Mouse (Mus musculus): ENCODE measurements around the gene Rpl10. TPM values are rescaled to one million over a fixed set of nuclear protein-coding genes. Genes with fewer than 3 reads are reported as not detected.

Rpl10 gene
- 2,430 and 2,738 TPM in 2 replicates for polyA plus RNA-seq (2012; rRNA removed)

GRCm38 (mm10) chrX:74270062-74270901 lies at the start of gene Rpl10:
Gene Rpl10 (plus strand): TSS chrX:74270812.
- peak; percentile 79 for DNase-seq (ENCODE audit: low read depth)

GRCm38 (mm10) chrX:74230038-74230437 lies 40.6 kb upstream of the Rpl10 start:
- no peak for DNase-seq (ENCODE audit: low read depth)

GRCm38 (mm10) chrX:74233196-74233595 lies 37.4 kb upstream of the Rpl10 start:
- no peak for DNase-seq (ENCODE audit: low read depth)

GRCm38 (mm10) chrX:74240332-74240731 lies 30.3 kb upstream of the Rpl10 start:
- no peak for DNase-seq (ENCODE audit: low read depth)

GRCm38 (mm10) chrX:74243396-74243795 lies 27.2 kb upstream of the Rpl10 start:
- no peak for DNase-seq (ENCODE audit: low read depth)

GRCm38 (mm10) chrX:74243807-74244206 lies 26.8 kb upstream of the Rpl10 start:
- DNase-seq (ENCODE audit: low read depth) = no peak

- DNase-seq (ENCODE audit: low read depth) = no peak
These were observed 26.0 kb upstream of the Rpl10 start for GRCm38 (mm10) chrX:74244614-74245083.

- DNase-seq (ENCODE audit: low read depth) = no peak
These were observed 25.5 kb upstream of the Rpl10 start for GRCm38 (mm10) chrX:74245107-74245506.

- DNase-seq (ENCODE audit: low read depth) = no peak
These were observed 24.9 kb upstream of the Rpl10 start for GRCm38 (mm10) chrX:74245687-74246086.

GRCm38 (mm10) chrX:74246213-74246681 lies 24.4 kb upstream of the Rpl10 start:
- no peak for DNase-seq (ENCODE audit: low read depth)

- DNase-seq (ENCODE audit: low read depth) = no peak
These were observed 23.9 kb upstream of the Rpl10 start for GRCm38 (mm10) chrX:74246693-74247092.

- no peak for DNase-seq (ENCODE audit: low read depth)
These were observed 22.0 kb upstream of the Rpl10 start for GRCm38 (mm10) chrX:74248651-74249050.

GRCm38 (mm10) chrX:74249615-74250014 lies 21.0 kb upstream of the Rpl10 start, which contains the start of gene Flna:
Gene Flna (minus strand): TSS chrX:74249820.
- no peak for DNase-seq (ENCODE audit: low read depth)

GRCm38 (mm10) chrX:74254153-74254887 lies 16.3 kb upstream of the Rpl10 start, which contains the start of gene Emd:
Gene Emd (plus strand): TSS chrX:74254687.
- peak; percentile 60 for DNase-seq (ENCODE audit: low read depth)

- no peak for DNase-seq (ENCODE audit: low read depth)
These were observed 15.6 kb upstream of the Rpl10 start for GRCm38 (mm10) chrX:74254888-74255565.

- no peak for DNase-seq (ENCODE audit: low read depth)
These were observed 12.9 kb upstream of the Rpl10 start for GRCm38 (mm10) chrX:74257746-74258145.

- no peak for DNase-seq (ENCODE audit: low read depth)
These were observed 913 bp upstream of the Rpl10 start for GRCm38 (mm10) chrX:74269736-74270061.

- no peak for DNase-seq (ENCODE audit: low read depth)
These were observed 415 bp downstream of the Rpl10 start for GRCm38 (mm10) chrX:74270902-74271551.

- DNase-seq (ENCODE audit: low read depth) = no peak
These were observed 3.1 kb downstream of the Rpl10 start for GRCm38 (mm10) chrX:74273422-74274322.

- no peak for DNase-seq (ENCODE audit: low read depth)
These were observed 7.3 kb downstream of the Rpl10 start for GRCm38 (mm10) chrX:74277916-74278315.

Data from gonadal fat pad, adult 2 months (tissue).